Mouse (Mus musculus) heart, embryonic 16.5 days (tissue): ENCODE measurements around the gene Ubald2. TPM values are rescaled to one million over a fixed set of nuclear protein-coding genes. Genes with fewer than 3 reads are reported as not detected.
A peak's percentile ranks its signal among the peaks of the same experiment; 100 is the strongest.
"Not testable (repeated sequence)": the region's sequence is repeated elsewhere in the genome, so short reads cannot be mapped to it uniquely, and the experiment has no call there.

Experiments
- ATAC-seq: fragments of 200-750 bp; cut with Nextera tagmentation; replicated peaks from 2 replicates; pipeline ENCODE4 v1.8.0; 2017; ENCODE audit warnings: moderate number of reproducible peaks; ENCODE audit not compliant: insufficient read depth, low FRiP score; ENCODE audit errors: extremely low read depth
- H3K27ac ChIP-seq: fragments of 300-500 bp; sonication (generic); 2 replicates; pipeline ENCODE4 v1.5.1; 2014; ENCODE audit warnings: mild to moderate bottlenecking, low read length, control low read depth, moderate library complexity
- H3K27me3 ChIP-seq: fragments of 300-500 bp; sonication (generic); 2 replicates; pipeline ENCODE4 v1.6.1; 2014; ENCODE audit warnings: low read length, mixed read lengths; ENCODE audit not compliant: control insufficient read depth, insufficient read depth
- H3K36me3 ChIP-seq: fragments of 300-500 bp; sonication (generic); 2 replicates; pipeline ENCODE4 v1.6.1; 2014; ENCODE audit not compliant: control insufficient read depth, insufficient read depth
- H3K4me1 ChIP-seq: fragments of 300-500 bp; sonication (generic); 2 replicates; pipeline ENCODE4 v1.6.1; 2014; ENCODE audit warnings: low read length, mixed read lengths; ENCODE audit not compliant: control insufficient read depth, insufficient read depth
- H3K4me2 ChIP-seq: fragments of 300-500 bp; sonication (generic); 2 replicates; pipeline ENCODE4 v1.6.1; 2014; ENCODE audit warnings: low read depth, mild to moderate bottlenecking, control low read depth, low read length
- H3K4me3 ChIP-seq: fragments of 300-500 bp; sonication (generic); 2 replicates; pipeline ENCODE4 v1.5.1; 2014; ENCODE audit warnings: mild to moderate bottlenecking, control low read depth, low read length
- H3K9ac ChIP-seq: fragments of 300-500 bp; sonication (generic); 2 replicates; pipeline ENCODE4 v1.6.1; 2014; ENCODE audit warnings: low read length, control low read depth
- H3K9me3 ChIP-seq: fragments of 300-500 bp; sonication (generic); replicated peaks from 2 replicates; pipeline ENCODE4 v1.6.1; 2016; ENCODE audit warnings: low read length; ENCODE audit not compliant: control insufficient read depth
- WGBS: fragments of 180-500 bp; shearing (Covaris S2); extraction: QIAGEN DNeasy Blood & Tissue Kit; methylation state at CpG from one replicate; pipeline ENCODE4 v1.1.7; 2014; 5-methylcytosine and 5-hydroxymethylcytosine counted together
- polyA plus RNA-seq: library from polyadenylated mRNA; unstranded; fragments of >200 nt; fragmentation: Nextera tagmentation; extraction: Ambion mirVana; gene quantifications from 2 replicates; pipeline ENCODE4 v1.2.1, GENCODE M21; 2015

The Ubald2 gene
- polyA plus RNA-seq, 1 experiment from 2014 or later: 35.4 TPM

DNA sequence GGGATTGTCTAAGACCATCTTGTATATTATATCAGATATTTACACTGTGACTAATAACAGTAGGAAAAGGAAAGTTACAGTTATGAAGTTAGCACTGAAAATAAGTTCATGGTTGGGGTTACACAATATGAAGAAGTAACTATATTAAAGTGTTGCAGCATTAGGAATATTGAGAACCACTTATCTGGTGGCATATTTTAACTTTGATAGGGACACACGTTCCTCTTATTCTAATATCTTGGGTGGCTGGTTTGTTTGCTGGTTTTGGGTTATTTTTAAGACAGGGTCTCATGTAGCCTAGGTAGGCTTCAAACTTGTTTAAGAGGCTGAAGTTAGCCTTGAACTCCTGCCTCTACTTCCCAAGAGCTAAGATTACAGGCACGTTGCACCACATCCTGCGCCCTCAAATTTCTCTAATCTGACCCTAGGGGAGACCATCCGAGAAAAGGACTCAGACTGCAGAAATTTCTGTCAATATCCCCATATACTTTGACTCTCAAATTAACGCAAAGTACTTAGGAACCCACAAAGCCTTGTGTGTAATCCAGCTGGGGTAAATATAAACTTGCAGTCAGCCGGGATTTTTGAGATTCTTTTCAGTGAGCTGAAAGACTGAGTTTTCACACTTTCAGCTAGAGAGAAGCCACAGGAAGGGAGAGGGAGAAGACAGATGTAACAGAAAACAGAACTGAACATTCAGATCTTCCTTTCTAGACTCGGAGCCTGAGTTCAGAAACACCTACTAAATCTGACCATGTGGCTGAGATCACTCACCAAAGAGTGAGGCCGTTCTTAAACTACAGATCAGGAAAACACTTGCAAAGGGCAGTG, 36.2 kb upstream of the Ubald2 start:
- Histone ChIP-seq H3K27ac (no peak overlapping the region), H3K9ac (no peak overlapping the region), H3K9me3 (no peaks in the 10 kb centered on the region), H3K4me2 (no peak overlapping the region), H3K4me1 (peaks cover 6% of the 10 kb centered on the region), H3K4me3 (no peak overlapping the region), H3K27me3 (no peaks in the 10 kb centered on the region), H3K36me3 (no peaks in the 10 kb centered on the region)
- WGBS: 47% methylated on average over 8 of the region's 8 CpGs
- ATAC-seq: no peak

DNA sequence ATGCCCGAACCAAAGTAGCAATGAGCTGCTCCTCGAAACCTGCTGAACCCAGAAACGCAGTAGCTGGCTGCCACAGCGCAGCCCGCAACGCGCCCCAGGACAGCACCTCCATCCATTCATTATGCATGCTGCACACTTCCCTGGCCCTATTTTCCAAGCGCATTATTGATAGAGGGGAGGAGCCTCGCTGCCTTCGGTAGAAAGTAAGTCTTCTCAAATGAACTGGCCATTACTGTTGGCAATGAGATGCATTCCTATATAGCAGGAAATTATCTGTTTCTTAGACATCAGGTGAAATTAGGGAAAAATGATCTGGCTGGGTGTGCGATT, 35.6 kb upstream of the Ubald2 start:
- no peak overlapping the region for H3K27ac ChIP-seq
- ATAC-seq: no peak
- H3K9me3 ChIP-seq: no peaks in the 10 kb centered on the region
- WGBS: 83% methylated on average over 11 of the region's 11 CpGs
- no peak overlapping the region for H3K4me3 ChIP-seq
- H3K36me3 ChIP-seq: peaks cover 3% of the 10 kb centered on the region; the same call in 1 of the 2 replicates
- no peak overlapping the region for H3K9ac ChIP-seq
- H3K4me2 ChIP-seq: no peak overlapping the region
- H3K27me3 ChIP-seq: no peaks in the 10 kb centered on the region
- peaks cover 6% of the 10 kb centered on the region for H3K4me1 ChIP-seq

GRCm38 (mm10) chr11:116400560-116400959, 33.3 kb upstream of the Ubald2 start:
- peak overlapping the region; percentile 57 for H3K27ac ChIP-seq
- peaks cover 6% of the 10 kb centered on the region for H3K4me1 ChIP-seq
- no peak; the same call in 1 of the 2 replicates for ATAC-seq

GRCm38 (mm10) chr11:116405601-116406000, 28.3 kb upstream of the Ubald2 start:
- Histone ChIP-seq H3K9me3 (no peaks in the 10 kb centered on the region), H3K4me3 (no peak overlapping the region), H3K27ac (no peak overlapping the region), H3K4me1 (no peaks in the 10 kb centered on the region; the same call in 1 of the 2 replicates), H3K4me2 (no peak overlapping the region), H3K9ac (no peak overlapping the region), H3K36me3 (peaks cover 5% of the 10 kb centered on the region; the same call in 1 of the 2 replicates), H3K27me3 (no peaks in the 10 kb centered on the region)
- no peak for ATAC-seq
- WGBS: 76% methylated on average over 4 of the region's 4 CpGs

More at GRCm38 (mm10) chr11:116400560-116400959, 33.3 kb upstream of the Ubald2 start:
- WGBS: 14% methylated on average over 4 of the region's 4 CpGs
- Histone ChIP-seq H3K4me2 (no peak overlapping the region), H3K36me3 (peaks cover 5% of the 10 kb centered on the region; the same call in 1 of the 2 replicates), H3K4me3 (no peak overlapping the region), H3K9me3 (no peaks in the 10 kb centered on the region), H3K9ac (no peak overlapping the region), H3K27me3 (no peaks in the 10 kb centered on the region)

DNA sequence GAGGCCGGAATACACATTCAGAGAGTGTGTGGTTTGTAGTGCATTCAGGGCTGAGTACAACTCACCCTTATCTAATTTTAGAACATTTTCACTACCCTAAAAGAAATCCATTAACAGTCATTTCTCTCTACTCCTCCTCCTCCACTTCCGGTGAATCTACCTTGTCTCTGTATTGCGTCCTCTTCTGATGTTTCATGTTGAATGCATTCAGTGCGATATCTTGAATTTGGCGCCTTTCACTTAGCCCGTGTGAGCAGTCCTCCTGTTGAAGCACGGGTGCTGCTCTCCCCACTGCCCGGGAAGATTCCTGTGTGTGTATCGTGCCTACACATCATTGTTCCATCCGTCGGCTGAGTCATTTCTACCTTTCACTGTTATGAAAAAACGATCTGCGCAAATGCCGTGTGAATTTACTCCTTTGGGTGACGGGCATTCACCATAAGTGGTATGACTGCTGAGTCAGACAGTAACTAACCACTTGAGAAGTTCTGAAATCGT, 27.6 kb upstream of the Ubald2 start:
- Histone ChIP-seq H3K27ac (no peak overlapping the region), H3K27me3 (no peaks in the 10 kb centered on the region), H3K4me1 (no peaks in the 10 kb centered on the region), H3K4me2 (no peak overlapping the region), H3K9ac (no peak overlapping the region), H3K9me3 (no peaks in the 10 kb centered on the region), H3K36me3 (peaks cover 5% of the 10 kb centered on the region; the same call in 1 of the 2 replicates), H3K4me3 (no peak overlapping the region)
- 82% methylated on average over 16 of the region's 16 CpGs for WGBS
- ATAC-seq: no peak

- Histone ChIP-seq H3K4me2 (no peak overlapping the region), H3K27me3 (no peaks in the 10 kb centered on the region; the same call in 1 of the 2 replicates), H3K36me3 (no peaks in the 10 kb centered on the region), H3K4me1 (peaks cover 14% of the 10 kb centered on the region), H3K9me3 (no peaks in the 10 kb centered on the region), H3K9ac (no peak overlapping the region), H3K27ac (no peak overlapping the region), H3K4me3 (no peak overlapping the region)
- ATAC-seq: no peak
- WGBS: 76% methylated on average over 3 of the region's 3 CpGs
These were observed 24.9 kb upstream of the Ubald2 start for GRCm38 (mm10) chr11:116409008-116409407.

- WGBS: 80% methylated on average over 4 of the region's 4 CpGs
These were observed 23.5 kb upstream of the Ubald2 start for GRCm38 (mm10) chr11:116410415-116410814.

DNA sequence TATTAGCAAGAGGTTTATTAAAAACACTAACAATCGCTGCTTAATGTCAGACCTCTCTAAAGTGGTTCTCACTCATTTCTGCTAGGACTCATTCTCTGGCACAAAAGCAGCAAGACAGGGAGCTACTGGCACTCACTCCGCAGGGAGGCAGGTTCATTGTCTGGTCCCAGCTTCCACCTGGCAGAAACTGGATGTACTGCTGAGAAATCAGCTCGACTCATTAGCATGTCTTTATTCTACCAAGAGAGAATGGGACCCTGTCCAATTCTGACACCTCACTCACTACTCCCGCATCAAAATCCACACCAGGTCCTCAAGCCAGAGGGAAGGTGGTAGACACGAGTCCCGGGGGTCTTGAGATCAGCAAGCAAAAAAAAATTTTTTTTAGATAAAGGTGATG, 22.3 kb upstream of the Ubald2 start:
- WGBS: 30% methylated on average over 6 of the region's 6 CpGs
- H3K27me3 ChIP-seq: no peaks in the 10 kb centered on the region; the same call in 1 of the 2 replicates
- ATAC-seq: no peak
- H3K4me3 ChIP-seq: peak overlapping the region; percentile 83
- peak overlapping the region; percentile 25; the same call in 1 of the 2 replicates for H3K9ac ChIP-seq
- H3K4me2 ChIP-seq: peak overlapping the region; percentile 100
- no peak overlapping the region for H3K27ac ChIP-seq
- H3K4me1 ChIP-seq: peaks cover 14% of the 10 kb centered on the region
- H3K9me3 ChIP-seq: no peaks in the 10 kb centered on the region
- no peaks in the 10 kb centered on the region for H3K36me3 ChIP-seq

More at GRCm38 (mm10) chr11:116410415-116410814, 23.5 kb upstream of the Ubald2 start:
- H3K27ac ChIP-seq, H3K4me3 ChIP-seq, H3K9ac ChIP-seq, H3K4me2 ChIP-seq, H3K27me3 ChIP-seq, ATAC-seq, H3K36me3 ChIP-seq, H3K9me3 ChIP-seq: not testable (repeated sequence)
- H3K4me1 ChIP-seq: peaks cover 14% of the 10 kb centered on the region
